Mouse (Mus musculus) embryonic fibroblast, embryonic 13.5 days (primary cell): Measurements from ENCODE around the gene Slx. TPM values are rescaled to one million over a fixed set of nuclear protein-coding genes. Genes with fewer than 3 reads are reported as not detected.
"Not testable (repeated sequence)": the region's sequence is repeated elsewhere in the genome, so short reads cannot be mapped to it uniquely, and the experiment has no call there.

ENCODE experiments used
- H3K27ac ChIP-seq: 2 replicates; pipeline ENCODE4 v1.5.1; 2012; ENCODE audit warnings: low read length, control low read depth, inconsistent platforms; ENCODE audit not compliant: insufficient read depth
- H3K4me1 ChIP-seq: 2 replicates; pipeline ENCODE4 v1.6.1; 2011; ENCODE audit warnings: low read length; ENCODE audit not compliant: control insufficient read depth, insufficient read depth
- H3K4me3 ChIP-seq: 2 replicates; pipeline ENCODE4 v1.5.1; 2011; ENCODE audit warnings: mild to moderate bottlenecking, control low read depth, low read length; ENCODE audit not compliant: insufficient read depth
- polyA plus RNA-seq: library from polyadenylated mRNA; stranded (reverse); fragments of >200 nt; gene quantifications from 2 replicates; pipeline ENCODE4 v1.2.4, GENCODE M21; 2011; ENCODE audit warnings: low read depth; ENCODE audit not compliant: missing spikeins, insufficient read length

Slx gene
- not detected in 2 replicates for polyA plus RNA-seq

DNA sequence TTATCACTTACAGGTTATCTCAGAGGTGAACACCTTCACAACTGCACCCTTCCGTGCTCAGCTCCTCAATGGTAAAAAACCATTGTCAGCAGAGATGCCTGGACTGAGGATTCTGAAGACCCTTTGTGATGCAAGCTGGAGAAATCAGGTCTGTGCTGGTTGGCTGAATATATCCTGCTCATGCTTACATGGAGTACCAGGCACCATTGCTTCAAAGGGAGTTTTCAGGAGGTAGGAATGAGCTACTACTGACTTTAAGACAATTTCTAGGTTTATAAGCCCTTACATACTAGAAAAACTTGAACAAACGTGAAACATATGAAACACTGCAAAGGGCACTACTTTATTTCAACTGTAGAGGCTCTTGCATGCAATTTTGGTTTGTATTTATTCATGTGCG is at the start of gene Slx:
Gene Slx (minus strand): TSS at position 101 of the 400 bp plus-strand sequence.
- not testable (repeated sequence) for H3K4me3 ChIP-seq, H3K27ac ChIP-seq, H3K4me1 ChIP-seq

Other genes with a start within 250 kb of the Slx start
- not detected in 2 replicates for gene Gm2030, start 235.5 kb downstream of the Slx start, polyA plus RNA-seq
- gene Gm14525, start 157.1 kb upstream of the Slx start, polyA plus RNA-seq = not detected in 2 replicates